Mouse (Mus musculus): ENCODE measurements around the gene Six3. TPM values are rescaled to one million over a fixed set of nuclear protein-coding genes. Genes with fewer than 3 reads are reported as not detected.

Six3 gene
- polyA plus RNA-seq, 1 experiment, result not detected

- peaks cover 8% of the 10 kb centered on the region; the same call in 1 of the 2 replicates for H3K4me1 ChIP-seq (ENCODE audit: control insufficient read depth, insufficient read depth, low read length)
- peaks cover 10% of the 10 kb centered on the region for H3K27me3 ChIP-seq (ENCODE audit: control insufficient read depth, insufficient read depth, low read length)
- no peak for TF ChIP-seq POLR2A (IDR thresholded peaks at IDR 0.05; ENCODE audit: control insufficient read depth, low read depth, low read length)
- TF ChIP-seq CTCF (IDR thresholded peaks at IDR 0.05; ENCODE audit: control insufficient read depth, insufficient read depth, insufficient replicate concordance, low read depth, low read length), result no peak
- H3K36me3 ChIP-seq (ENCODE audit: control insufficient read depth, insufficient read depth, low read length), result no peaks in the 10 kb centered on the region
- no peak overlapping the region for H3K27ac ChIP-seq (ENCODE audit: control insufficient read depth, insufficient read depth, low read depth, low read length)
- no peak overlapping the region for H3K4me3 ChIP-seq (ENCODE audit: control insufficient read depth, low read depth, low read length)
These were observed 712 bp upstream of the Six3 start for GRCm38 (mm10) chr17:85612526-85613265.

GRCm38 (mm10) chr17:85614011-85614721, 758 bp downstream of the Six3 start:
- Histone ChIP-seq H3K27ac (ENCODE audit: control insufficient read depth, insufficient read depth, low read depth, low read length) (no peak overlapping the region), H3K27me3 (ENCODE audit: control insufficient read depth, insufficient read depth, low read length) (peaks cover 5% of the 10 kb centered on the region; the same call in 1 of the 2 replicates), H3K4me1 (ENCODE audit: control insufficient read depth, insufficient read depth, low read length) (no peaks in the 10 kb centered on the region; the same call in 1 of the 2 replicates), H3K4me3 (ENCODE audit: control insufficient read depth, low read depth, low read length) (no peak overlapping the region), H3K36me3 (ENCODE audit: control insufficient read depth, insufficient read depth, low read length) (no peaks in the 10 kb centered on the region)
- TF ChIP-seq POLR2A (IDR thresholded peaks at IDR 0.05; ENCODE audit: control insufficient read depth, low read depth, low read length) (no peak), CTCF (IDR thresholded peaks at IDR 0.05; ENCODE audit: control insufficient read depth, insufficient read depth, insufficient replicate concordance, low read depth, low read length) (no peak)

GRCm38 (mm10) chr17:85614722-85615331, 1.4 kb downstream of the Six3 start:
- Histone ChIP-seq H3K4me1 (ENCODE audit: control insufficient read depth, insufficient read depth, low read length) (no peaks in the 10 kb centered on the region), H3K36me3 (ENCODE audit: control insufficient read depth, insufficient read depth, low read length) (no peaks in the 10 kb centered on the region), H3K4me3 (ENCODE audit: control insufficient read depth, low read depth, low read length) (no peak overlapping the region), H3K27me3 (ENCODE audit: control insufficient read depth, insufficient read depth, low read length) (peaks cover 5% of the 10 kb centered on the region; the same call in 1 of the 2 replicates), H3K27ac (ENCODE audit: control insufficient read depth, insufficient read depth, low read depth, low read length) (no peak overlapping the region)
- no peak for TF ChIP-seq CTCF (IDR thresholded peaks at IDR 0.05; ENCODE audit: control insufficient read depth, insufficient read depth, insufficient replicate concordance, low read depth, low read length)
- TF ChIP-seq POLR2A (IDR thresholded peaks at IDR 0.05; ENCODE audit: control insufficient read depth, low read depth, low read length), result no peak

GRCm38 (mm10) chr17:85615586-85615985, 2.2 kb downstream of the Six3 start:
- H3K27ac ChIP-seq (ENCODE audit: control insufficient read depth, insufficient read depth, low read depth, low read length), result no peak overlapping the region

GRCm38 (mm10) chr17:85616526-85617500, 3.4 kb downstream of the Six3 start:
- peaks cover 5% of the 10 kb centered on the region; the same call in 1 of the 2 replicates for H3K27me3 ChIP-seq (ENCODE audit: control insufficient read depth, insufficient read depth, low read length)
- TF ChIP-seq CTCF (IDR thresholded peaks at IDR 0.05; ENCODE audit: control insufficient read depth, insufficient read depth, insufficient replicate concordance, low read depth, low read length) (no peak), POLR2A (IDR thresholded peaks at IDR 0.05; ENCODE audit: control insufficient read depth, low read depth, low read length) (no peak)
- H3K36me3 ChIP-seq (ENCODE audit: control insufficient read depth, insufficient read depth, low read length), result no peaks in the 10 kb centered on the region
- H3K4me3 ChIP-seq (ENCODE audit: control insufficient read depth, low read depth, low read length), result no peak overlapping the region
- no peak overlapping the region for H3K27ac ChIP-seq (ENCODE audit: control insufficient read depth, insufficient read depth, low read depth, low read length)
- H3K4me1 ChIP-seq (ENCODE audit: control insufficient read depth, insufficient read depth, low read length), result peaks cover 2% of the 10 kb centered on the region; the same call in 1 of the 2 replicates

More at GRCm38 (mm10) chr17:85615586-85615985, 2.2 kb downstream of the Six3 start:
- Histone ChIP-seq H3K4me3 (ENCODE audit: control insufficient read depth, low read depth, low read length) (no peak overlapping the region), H3K4me1 (ENCODE audit: control insufficient read depth, insufficient read depth, low read length) (no peaks in the 10 kb centered on the region), H3K27me3 (ENCODE audit: control insufficient read depth, insufficient read depth, low read length) (peaks cover 5% of the 10 kb centered on the region; the same call in 1 of the 2 replicates), H3K36me3 (ENCODE audit: control insufficient read depth, insufficient read depth, low read length) (no peaks in the 10 kb centered on the region)
- TF ChIP-seq POLR2A (IDR thresholded peaks at IDR 0.05; ENCODE audit: control insufficient read depth, low read depth, low read length) (no peak), CTCF (IDR thresholded peaks at IDR 0.05; ENCODE audit: control insufficient read depth, insufficient read depth, insufficient replicate concordance, low read depth, low read length) (no peak)

DNA sequence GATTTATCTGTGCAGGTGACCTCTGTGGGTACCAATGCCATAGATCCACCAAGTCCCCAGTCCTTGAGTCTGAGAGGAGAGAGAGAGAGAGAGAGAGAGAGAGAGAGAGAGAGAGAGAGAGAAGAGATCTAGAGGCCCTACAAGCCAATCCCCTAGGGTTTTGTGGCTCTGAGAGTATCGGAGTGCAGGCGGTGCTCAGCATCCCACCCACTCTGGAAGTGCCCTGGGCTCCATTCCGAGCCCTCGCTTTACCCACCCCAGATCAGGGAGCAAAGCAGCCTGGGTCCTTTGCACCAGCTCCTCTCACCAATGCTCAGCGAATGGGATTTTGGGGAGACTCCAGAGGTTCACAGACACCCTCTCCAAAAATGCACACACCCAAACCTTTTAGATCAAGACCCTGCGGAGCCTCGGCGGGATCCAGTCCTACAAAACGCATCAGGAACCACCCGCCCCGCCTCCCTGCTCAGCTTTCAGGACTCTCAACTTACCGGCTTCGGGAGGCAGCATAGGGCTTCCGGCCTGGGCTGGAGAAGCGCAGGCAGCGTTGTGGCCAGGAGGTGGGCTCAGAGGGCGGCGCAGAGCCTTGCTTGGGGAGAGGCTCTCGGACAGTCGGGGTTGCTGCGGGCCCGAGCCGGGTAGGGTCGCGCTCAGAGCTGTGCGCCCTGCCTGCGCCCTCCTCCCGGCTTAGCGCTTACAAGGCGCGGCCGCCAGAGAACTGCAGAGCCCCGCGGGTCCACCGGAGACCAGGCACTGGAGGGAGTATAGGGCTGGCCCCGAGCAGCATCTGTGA, 4.4 kb downstream of the Six3 start:
- H3K4me3 ChIP-seq (ENCODE audit: control insufficient read depth, low read depth, low read length), result no peak overlapping the region
- no peaks in the 10 kb centered on the region for H3K36me3 ChIP-seq (ENCODE audit: control insufficient read depth, insufficient read depth, low read length)
- no peak for TF ChIP-seq POLR2A (IDR thresholded peaks at IDR 0.05; ENCODE audit: control insufficient read depth, low read depth, low read length)
- no peak for TF ChIP-seq CTCF (IDR thresholded peaks at IDR 0.05; ENCODE audit: control insufficient read depth, insufficient read depth, insufficient replicate concordance, low read depth, low read length)
- peaks cover 2% of the 10 kb centered on the region; the same call in 1 of the 2 replicates for H3K4me1 ChIP-seq (ENCODE audit: control insufficient read depth, insufficient read depth, low read length)
- H3K27ac ChIP-seq (ENCODE audit: control insufficient read depth, insufficient read depth, low read depth, low read length), result no peak overlapping the region
- peaks cover 6% of the 10 kb centered on the region; the same call in 1 of the 2 replicates for H3K27me3 ChIP-seq (ENCODE audit: control insufficient read depth, insufficient read depth, low read length)

Measured in testis, adult 2 months (tissue).